Mouse (Mus musculus) thymus, postnatal 25 days (tissue): Measurements from ENCODE around the gene Rpap1.

Experiments
- DNase-seq: peaks from one replicate; pipeline ENCODE4 v3.0.0; 2022

Rpap1 gene

GRCm38 (mm10) chr2:119787206-119787883 is at the start of gene Rpap1:
TSS of gene Rpap1 (minus strand) at chr2:119787537.
- peak; percentile 86 for DNase-seq

GRCm38 (mm10) chr2:119834231-119834630 is 46.9 kb upstream of the Rpap1 start:
- no peak for DNase-seq

- DNase-seq: no peak
These were observed 43.2 kb upstream of the Rpap1 start for GRCm38 (mm10) chr2:119830579-119830978.

- DNase-seq: no peak
These were observed 33.8 kb upstream of the Rpap1 start for GRCm38 (mm10) chr2:119821136-119821535.

- DNase-seq: no peak
These were observed 31.4 kb upstream of the Rpap1 start for GRCm38 (mm10) chr2:119818668-119819272.

- DNase-seq: no peak
These were observed 29.7 kb upstream of the Rpap1 start for GRCm38 (mm10) chr2:119817047-119817446.

GRCm38 (mm10) chr2:119816611-119817010 is 29.3 kb upstream of the Rpap1 start:
- no peak for DNase-seq

- DNase-seq: peak; percentile 39
These were observed 27.1 kb upstream of the Rpap1 start for GRCm38 (mm10) chr2:119814376-119814933.

GRCm38 (mm10) chr2:119811490-119812146 is 24.3 kb upstream of the Rpap1 start:
- no peak for DNase-seq

GRCm38 (mm10) chr2:119810890-119811289 is 23.6 kb upstream of the Rpap1 start:
- no peak for DNase-seq

GRCm38 (mm10) chr2:119808881-119809280 is 21.5 kb upstream of the Rpap1 start:
- DNase-seq: no peak

GRCm38 (mm10) chr2:119808438-119808837 is 21.1 kb upstream of the Rpap1 start:
- DNase-seq: no peak

GRCm38 (mm10) chr2:119805536-119805935 is 18.2 kb upstream of the Rpap1 start:
- no peak for DNase-seq

- no peak for DNase-seq
These were observed 17.4 kb upstream of the Rpap1 start for GRCm38 (mm10) chr2:119804776-119805175.

- DNase-seq: no peak
These were observed 16.9 kb upstream of the Rpap1 start for GRCm38 (mm10) chr2:119804275-119804628.

GRCm38 (mm10) chr2:119803618-119804274 is 16.4 kb upstream of the Rpap1 start:
- no peak for DNase-seq

- DNase-seq: no peak
These were observed 15.7 kb upstream of the Rpap1 start for GRCm38 (mm10) chr2:119802767-119803617.

- no peak for DNase-seq
These were observed 13.8 kb upstream of the Rpap1 start for GRCm38 (mm10) chr2:119800876-119801846.

- DNase-seq: peak; percentile 63
These were observed 12.7 kb upstream of the Rpap1 start for GRCm38 (mm10) chr2:119799961-119800550.

- peak; percentile 51 for DNase-seq
These were observed 12.0 kb upstream of the Rpap1 start for GRCm38 (mm10) chr2:119799181-119799960.
